In genomic region chr11:52099771-52100219, GRCm38 (mm10) we compare ENCODE assay signal across 8 mouse cellular contexts. TPM values are rescaled to one million over a fixed set of nuclear protein-coding genes. Genes with fewer than 3 reads are reported as not detected.
DNase-seq lines count a peak whose midpoint lies in the region; ATAC-seq and TF ChIP-seq lines count a peak whose summit lies in the region.

No protein-coding gene starts in this region.

- no peak for ATAC-seq in G1E (ENCODE audit: extremely low read depth, insufficient number of reproducible peaks, low FRiP score, poor library complexity, severe bottlenecking)

- peaks cover 35% of the 10 kb centered on the region for H3K36me3 ChIP-seq in heart, adult 2 months (ENCODE audit: control insufficient read depth, insufficient read depth, low read length)
- H3K36me3 ChIP-seq in G1E (replicated peaks) (peaks cover 29% of the 10 kb centered on the region), macrophage (ENCODE audit: inconsistent target) (no peaks in the 10 kb centered on the region)
- peaks cover 8% of the 10 kb centered on the region for H3K36me3 ChIP-seq in hindbrain, embryonic 10.5 days

- peaks cover 24% of the 10 kb centered on the region for H3K4me1 ChIP-seq in heart, adult 2 months (ENCODE audit: control insufficient read depth, insufficient read depth, low read length)
- H3K4me1 ChIP-seq in G1E (ENCODE audit: insufficient read depth, low read depth, low read length) = peaks cover 54% of the 10 kb centered on the region
- peaks cover 34% of the 10 kb centered on the region for H3K4me1 ChIP-seq in hindbrain, embryonic 10.5 days (replicated peaks)

- intact Hi-C loops in heart, adult 2 months (cut with DNase I) = loop anchor here (2.0 kb wide), 1 partner anchor 99 kb away; the partner anchor contains the start of gene Ube2b

- no peak for TF ChIP-seq CTCF in heart, adult 2 months (IDR thresholded peaks at IDR 0.05)
- no peak for TF ChIP-seq CTCF in G1E (IDR thresholded peaks at IDR 0.05; ENCODE audit: low read depth, low read length)

- no peak for TF ChIP-seq EP300 in heart, adult 2 months (IDR thresholded peaks at IDR 0.05; ENCODE audit: insufficient read depth, low read depth, low read length)

- H3K27me3 ChIP-seq in heart, adult 2 months (ENCODE audit: control insufficient read depth, insufficient read depth, low read length) = no peaks in the 10 kb centered on the region
- no peaks in the 10 kb centered on the region for H3K27me3 ChIP-seq in G1E (ENCODE audit: insufficient read depth, low read length)
- H3K27me3 ChIP-seq in hindbrain, embryonic 10.5 days (ENCODE audit: insufficient read depth, poor library complexity, severe bottlenecking) = no peaks in the 10 kb centered on the region

- peak overlapping the region; percentile 93; the same call in 1 of the 2 replicates for H3K9ac ChIP-seq in heart, adult 2 months (ENCODE audit: low read depth, low read length)

- 1% methylated on average over 7 of the region's 7 CpGs for WGBS in heart, adult 2 months
- 8% methylated on average over 7 of the region's 7 CpGs for WGBS in hindbrain, embryonic 10.5 days
- WGBS in macrophage (ENCODE audit: missing documents) = 0% methylated on average over 7 of the region's 7 CpGs

- H3K27ac ChIP-seq in heart, adult 2 months = peak overlapping the region; percentile 98
- H3K27ac ChIP-seq in hindbrain, embryonic 10.5 days = peak overlapping the region; percentile 99
- H3K27ac ChIP-seq in macrophage = peak overlapping the region; percentile 73

- no peak for DNase-seq in heart, adult 2 months
- no peak for DNase-seq in heart, adult 9 months (ENCODE audit: low spot score in 2 of 2)
- peak; percentile 3 for DNase-seq in G1E (ENCODE audit: low spot score)
- DNase-seq in hindbrain, embryonic 10.5 days (ENCODE audit: low spot score) = no peak
- no peak for DNase-seq in thymus, adult 18-20 months
- DNase-seq in T-cell, adult 2 months (ENCODE audit: low spot score) = no peak
- no peak for DNase-seq in retina, embryonic 14.5 days (ENCODE audit: low spot score)

- H3K9me3 ChIP-seq in G1E (replicated peaks) = no peaks in the 10 kb centered on the region
- no peaks in the 10 kb centered on the region for H3K9me3 ChIP-seq in hindbrain, embryonic 10.5 days

- peaks cover 15% of the 10 kb centered on the region for H3K79me2 ChIP-seq in heart, adult 2 months (replicated peaks; ENCODE audit: control insufficient read depth, insufficient read depth, low read length)
- peaks cover 56% of the 10 kb centered on the region for H3K79me2 ChIP-seq in macrophage (ENCODE audit: inconsistent target)

- peak overlapping the region; percentile 96 for H3K4me3 ChIP-seq in heart, adult 2 months
- H3K4me3 ChIP-seq in G1E (ENCODE audit: low read depth, low read length) = peak overlapping the region; percentile 97
- H3K4me3 ChIP-seq in hindbrain, embryonic 10.5 days = peak overlapping the region; percentile 75
- peak overlapping the region; percentile 75 for H3K4me3 ChIP-seq in macrophage (ENCODE audit: inconsistent target)

- no peak for TF ChIP-seq POLR2A in heart, adult 2 months (IDR thresholded peaks at IDR 0.05; ENCODE audit: insufficient read depth, low read depth, low read length)

RNA-seq across cellular contexts. Expression of gene Ppp2ca, which starts 1.3 kb away (rescaled TPM):
- 10 to 100 TPM; 52.7 to 58.0 TPM for total RNA-seq in heart, adult 2 months (2021)
- polyA plus RNA-seq in heart, adult 2 months (2012; rRNA removed) = 31.0 and 60.7 TPM in 2 replicates
- total RNA-seq in G1E (2014; fragmentation: Nextera tagmentation) = 101 and 108 TPM in 2 replicates
- 106 and 109 TPM in 2 replicates for total RNA-seq in G1E (2017)
- polyA plus RNA-seq in G1E (2012) = 16.4 and 20.1 TPM in 2 replicates
- polyA plus RNA-seq in hindbrain, embryonic 10.5 days (2016; fragmentation: Nextera tagmentation; extraction: Ambion mirVana) = 84.2 and 97.8 TPM in 2 replicates
- total RNA-seq in macrophage (2018; cell fraction: chromatin; rRNA removed) = 100 to 1,000 TPM in 20 of 26 experiments, 10 to 100 TPM in 6; 86.3 to 210 (median 116) TPM
- total RNA-seq in macrophage (2018; cell fraction: cytosol; rRNA removed) = 10 to 100 TPM; 44.6 to 65.4 (median 51.8) TPM
- total RNA-seq in macrophage (2018; cell fraction: nucleus; rRNA removed) = 100 to 1,000 TPM in 3 of 26 experiments, 10 to 100 TPM in 23; 57.3 to 121 (median 81.3) TPM
- polyA plus RNA-seq in macrophage (2018) = 37.3 to 58.5 TPM (median 57.0 TPM) in 3 replicates

RNA-seq across cellular contexts. Expression of gene Olfr1373, which starts 45.5 kb away (rescaled TPM):
- total RNA-seq in heart, adult 2 months (2021) = not detected
- polyA plus RNA-seq in heart, adult 2 months (2012; rRNA removed) = not detected in 2 replicates
- total RNA-seq in G1E (2014; fragmentation: Nextera tagmentation) (not detected in 2 replicates), G1E (2017) (not detected in 2 replicates)
- polyA plus RNA-seq in G1E (2012) (not detected in 2 replicates), macrophage (2018) (not detected in 3 replicates)
- polyA plus RNA-seq in hindbrain, embryonic 10.5 days (2016; fragmentation: Nextera tagmentation; extraction: Ambion mirVana) = not detected in 2 replicates
- not detected for total RNA-seq in macrophage (2018; cell fraction: chromatin; rRNA removed)
- not detected for total RNA-seq in macrophage (2018; cell fraction: cytosol; rRNA removed)
- total RNA-seq in macrophage (2018; cell fraction: nucleus; rRNA removed) = not detected
